Mouse (Mus musculus) spleen, adult 2 months (tissue): ENCODE measurements around the gene Dnah8. TPM values are rescaled to one million over a fixed set of nuclear protein-coding genes. Genes with fewer than 3 reads are reported as not detected.

ENCODE experiments used
- DNase-seq, 2 experiments: peaks; one replicate each; pipeline versions ENCODE4 v3.0.0 to v3.0.0-alpha.2; 2012 to 2021; ENCODE audit warnings: low spot score in 2 of 2, low read depth in 1 of 2
- H3K27ac ChIP-seq: fragments of 200-500 bp; 2 replicates; pipeline ENCODE4 v1.5.1; 2012; ENCODE audit warnings: low read length, inconsistent platforms; ENCODE audit not compliant: insufficient read depth
- H3K27me3 ChIP-seq: fragments of 200-500 bp; 2 replicates; pipeline ENCODE4 v1.6.1; 2012; ENCODE audit warnings: mild to moderate bottlenecking, moderate library complexity, low read length, inconsistent platforms; ENCODE audit not compliant: control insufficient read depth, insufficient read depth
- H3K36me3 ChIP-seq: fragments of 200-500 bp; 2 replicates; pipeline ENCODE4 v1.6.1; 2012; ENCODE audit warnings: mild to moderate bottlenecking, low read length, inconsistent platforms; ENCODE audit not compliant: control insufficient read depth, insufficient read depth
- H3K4me1 ChIP-seq: fragments of 200-500 bp; 2 replicates; pipeline ENCODE4 v1.6.1; 2011; ENCODE audit warnings: inconsistent platforms; ENCODE audit not compliant: control insufficient read depth, insufficient read depth, insufficient read length
- H3K4me3 ChIP-seq: fragments of 200-500 bp; 2 replicates; pipeline ENCODE4 v1.5.1; 2011; ENCODE audit warnings: mild to moderate bottlenecking, inconsistent platforms; ENCODE audit not compliant: insufficient read depth, insufficient read length; ENCODE audit errors: extremely low read depth
- CTCF ChIP-seq: fragments of 200-500 bp; IDR thresholded peaks from 2 replicates; pipeline ENCODE4 v1.5.1; 2011; ENCODE audit warnings: mild to moderate bottlenecking, inconsistent platforms; ENCODE audit not compliant: insufficient read depth, insufficient read length, insufficient replicate concordance; ENCODE audit errors: extremely low read depth
- POLR2A ChIP-seq: fragments of 200-500 bp; IDR thresholded peaks from 2 replicates; pipeline ENCODE4 v1.6.1; 2011; ENCODE audit warnings: low read depth, low read length, inconsistent platforms
- WGBS: fragments of 180-500 bp; shearing (Covaris S2); methylation state at CpG from one replicate; pipeline ENCODE4 v1.1.7; 2018; 5-methylcytosine and 5-hydroxymethylcytosine counted together
- polyA plus RNA-seq: library from polyadenylated mRNA; depleted of rRNA; stranded (reverse); fragments of >200 nt; gene quantifications from 2 replicates; pipeline ENCODE4 v1.2.3, GENCODE M21; 2012

The Dnah8 gene
- polyA plus RNA-seq, 1 experiment, result 10.2 TPM

- 87% methylated on average over 8 of the region's 8 CpGs for WGBS
- TF ChIP-seq POLR2A (no peak), CTCF (no peak)
These were observed 242.1 kb downstream of the Dnah8 start for GRCm38 (mm10) chr17:30866281-30866680.

GRCm38 (mm10) chr17:30866966-30867365 is 242.8 kb downstream of the Dnah8 start:
- H3K27ac ChIP-seq, result no peak overlapping the region
- no peak for DNase-seq
- H3K4me3 ChIP-seq, result no peak overlapping the region
- WGBS, result 87% methylated on average over 9 of the region's 9 CpGs
- H3K27me3 ChIP-seq, result no peaks in the 10 kb centered on the region
- no peak for TF ChIP-seq CTCF
- TF ChIP-seq POLR2A, result no peak
- no peaks in the 10 kb centered on the region for H3K36me3 ChIP-seq
- no peaks in the 10 kb centered on the region for H3K4me1 ChIP-seq

More at GRCm38 (mm10) chr17:30866281-30866680, 242.1 kb downstream of the Dnah8 start:
- no peak overlapping the region for H3K4me3 ChIP-seq
- H3K4me1 ChIP-seq, result no peaks in the 10 kb centered on the region
- DNase-seq, result no peak
- no peaks in the 10 kb centered on the region for H3K36me3 ChIP-seq
- H3K27ac ChIP-seq, result no peak overlapping the region
- no peaks in the 10 kb centered on the region for H3K27me3 ChIP-seq

GRCm38 (mm10) chr17:30871040-30871439 is 246.9 kb downstream of the Dnah8 start:
- DNase-seq, result no peak
- no peak overlapping the region for H3K4me3 ChIP-seq
- 53% methylated on average over 10 of the region's 10 CpGs for WGBS
- no peaks in the 10 kb centered on the region for H3K36me3 ChIP-seq
- H3K27me3 ChIP-seq, result no peaks in the 10 kb centered on the region
- H3K4me1 ChIP-seq, result no peaks in the 10 kb centered on the region
- H3K27ac ChIP-seq, result no peak overlapping the region
- no peak for TF ChIP-seq CTCF
- no peak for TF ChIP-seq POLR2A

GRCm38 (mm10) chr17:30874276-30874675 is 250.1 kb downstream of the Dnah8 start:
- H3K4me1 ChIP-seq, result no peaks in the 10 kb centered on the region
- no peak for DNase-seq
- H3K27me3 ChIP-seq, result no peaks in the 10 kb centered on the region
- H3K4me3 ChIP-seq, result no peak overlapping the region
- no peaks in the 10 kb centered on the region for H3K36me3 ChIP-seq
- TF ChIP-seq POLR2A, result no peak
- TF ChIP-seq CTCF, result no peak
- 75% methylated on average over 15 of the region's 15 CpGs for WGBS
- no peak overlapping the region for H3K27ac ChIP-seq

GRCm38 (mm10) chr17:30877456-30877855 is 253.3 kb downstream of the Dnah8 start:
- no peaks in the 10 kb centered on the region for H3K27me3 ChIP-seq
- no peak overlapping the region for H3K4me3 ChIP-seq
- DNase-seq, result no peak
- no peak for TF ChIP-seq POLR2A
- no peak for TF ChIP-seq CTCF
- H3K4me1 ChIP-seq, result no peaks in the 10 kb centered on the region
- 94% methylated on average over 7 of the region's 7 CpGs for WGBS
- no peaks in the 10 kb centered on the region for H3K36me3 ChIP-seq
- no peak overlapping the region for H3K27ac ChIP-seq

- H3K27ac ChIP-seq, result no peak overlapping the region
- H3K36me3 ChIP-seq, result no peaks in the 10 kb centered on the region
- H3K4me1 ChIP-seq, result no peaks in the 10 kb centered on the region
- H3K27me3 ChIP-seq, result no peaks in the 10 kb centered on the region
- no peak for DNase-seq
- H3K4me3 ChIP-seq, result no peak overlapping the region
- 69% methylated on average over 6 of the region's 6 CpGs for WGBS
- TF ChIP-seq CTCF, result no peak
- TF ChIP-seq POLR2A, result no peak
These were observed 254.5 kb downstream of the Dnah8 start for GRCm38 (mm10) chr17:30878626-30879025.

GRCm38 (mm10) chr17:30880391-30880790 is 256.2 kb downstream of the Dnah8 start:
- TF ChIP-seq CTCF (no peak), POLR2A (no peak)
- 85% methylated on average over 3 of the region's 3 CpGs for WGBS
- no peak for DNase-seq
- H3K4me3 ChIP-seq, result no peak overlapping the region
- no peaks in the 10 kb centered on the region for H3K27me3 ChIP-seq
- H3K27ac ChIP-seq, result no peak overlapping the region
- no peaks in the 10 kb centered on the region for H3K36me3 ChIP-seq
- H3K4me1 ChIP-seq, result no peaks in the 10 kb centered on the region
